Mouse (Mus musculus) cerebellum, postnatal 4 days (tissue): ENCODE results near the gene Pfkp.
A peak's percentile ranks its signal among the peaks of the same experiment; 100 is the strongest.

Experiments
- DNase-seq, 2 experiments: peaks; one replicate each; pipeline ENCODE4 v3.0.0; 2022; ENCODE audit warnings: low spot score in 2 of 2, mixed read lengths in 1 of 2

Pfkp gene

DNA sequence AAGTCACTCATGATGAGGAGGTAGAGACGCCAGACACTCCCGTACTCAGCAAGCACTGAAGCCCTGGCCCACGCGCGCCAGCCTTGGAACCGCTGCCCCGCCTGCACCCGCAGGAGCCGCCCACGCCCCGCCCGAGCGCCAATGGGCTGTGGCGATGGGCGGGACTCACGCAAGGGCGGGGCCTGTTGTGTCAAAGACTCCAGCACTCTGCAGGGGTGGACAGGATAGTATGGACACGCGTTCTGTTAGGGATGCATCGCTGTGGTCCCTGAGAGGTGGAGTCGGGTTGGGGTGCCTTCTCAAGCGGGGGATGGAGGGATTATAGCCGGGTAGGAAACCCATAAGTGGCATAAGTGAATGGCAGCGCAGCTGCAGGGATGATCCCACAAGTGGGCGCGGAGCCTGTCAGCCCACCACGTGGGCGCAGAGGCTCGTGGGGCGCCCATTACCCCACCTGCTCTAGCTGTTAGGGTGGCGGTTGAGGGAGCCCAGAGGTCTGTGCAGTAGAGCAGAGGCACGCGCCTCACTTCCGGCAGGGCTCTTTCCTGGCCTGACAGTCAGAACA lies at the start of gene Pfkp:
Gene Pfkp (minus strand): TSS at position 109 of the 565 bp plus-strand sequence.
- peak; percentile 78 to 83 for DNase-seq

DNA sequence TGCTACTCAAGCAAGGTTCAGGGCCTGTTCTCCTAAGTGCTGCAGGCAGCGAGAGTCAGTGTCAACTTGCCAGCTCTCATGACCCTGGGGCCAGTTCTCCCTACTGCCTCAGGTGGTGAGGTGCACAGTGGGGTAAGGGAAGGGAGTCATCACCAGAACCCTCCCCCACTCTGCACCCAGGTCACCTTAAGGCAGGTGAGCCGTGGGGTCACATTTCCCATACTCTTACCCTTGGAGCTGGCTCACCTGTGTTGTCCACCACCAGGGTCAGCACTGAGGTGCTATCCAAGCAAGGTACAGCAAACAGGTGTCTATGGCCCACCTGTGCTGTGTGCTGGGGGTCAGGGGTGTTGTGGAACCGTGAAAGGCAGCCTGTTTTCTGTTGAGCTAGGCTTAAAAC lies 42.0 kb upstream of the Pfkp start:
- DNase-seq, result no peak

GRCm38 (mm10) chr13:6689962-6690361 lies 41.4 kb upstream of the Pfkp start:
- DNase-seq, result peak in 1 of 2 experiments; percentile 20

DNA sequence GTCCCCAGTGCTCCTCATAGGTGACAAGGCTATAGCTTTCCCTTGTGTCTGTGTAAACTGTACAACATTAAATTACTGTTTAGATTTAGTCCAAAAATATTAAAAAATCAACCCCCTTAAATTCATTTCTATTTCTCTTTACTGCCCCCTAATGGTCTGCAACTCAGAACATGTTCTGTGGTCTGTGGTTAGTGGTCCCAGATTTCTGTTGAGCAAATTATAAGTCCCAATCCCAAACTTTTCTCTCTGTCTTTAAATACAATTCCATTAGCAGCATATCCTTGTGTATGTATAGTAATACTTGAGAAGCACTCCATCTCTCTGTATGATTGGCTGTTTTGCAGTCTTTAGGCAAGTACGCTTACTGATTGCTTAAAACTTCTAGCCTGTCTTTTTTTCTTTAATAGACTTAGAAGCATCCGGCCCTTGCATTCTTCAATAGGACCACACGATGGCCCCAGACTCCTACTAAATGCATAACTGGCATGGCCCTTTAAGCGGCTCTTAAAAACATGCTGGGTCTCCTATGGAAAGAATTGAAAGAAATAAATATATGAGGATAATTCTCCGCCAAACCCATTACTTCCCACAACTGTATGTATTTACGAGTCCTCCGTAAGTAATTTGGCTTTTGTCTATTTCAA lies 40.3 kb upstream of the Pfkp start:
- peak in 1 of 2 experiments; percentile 34 for DNase-seq

DNA sequence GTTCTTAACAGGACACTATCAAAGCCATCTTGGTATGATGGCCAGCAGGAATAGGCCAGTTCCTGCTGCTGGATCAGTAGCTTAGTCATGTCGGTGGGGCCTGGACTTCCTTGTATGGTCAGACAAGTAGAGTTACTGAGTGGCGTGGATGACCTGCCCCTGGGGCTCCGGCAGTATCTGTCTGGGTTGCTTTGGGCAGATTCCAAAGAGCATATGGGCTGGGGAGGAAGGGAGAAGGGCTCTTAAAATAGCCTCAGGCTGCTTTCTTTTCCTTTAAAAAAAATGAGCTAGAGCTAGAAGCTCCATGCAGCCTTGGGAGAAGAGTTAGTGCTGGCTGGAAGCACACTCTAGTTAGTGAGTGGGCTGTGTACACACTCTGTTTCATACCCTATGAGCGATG lies 18.3 kb upstream of the Pfkp start:
- DNase-seq, result no peak

DNA sequence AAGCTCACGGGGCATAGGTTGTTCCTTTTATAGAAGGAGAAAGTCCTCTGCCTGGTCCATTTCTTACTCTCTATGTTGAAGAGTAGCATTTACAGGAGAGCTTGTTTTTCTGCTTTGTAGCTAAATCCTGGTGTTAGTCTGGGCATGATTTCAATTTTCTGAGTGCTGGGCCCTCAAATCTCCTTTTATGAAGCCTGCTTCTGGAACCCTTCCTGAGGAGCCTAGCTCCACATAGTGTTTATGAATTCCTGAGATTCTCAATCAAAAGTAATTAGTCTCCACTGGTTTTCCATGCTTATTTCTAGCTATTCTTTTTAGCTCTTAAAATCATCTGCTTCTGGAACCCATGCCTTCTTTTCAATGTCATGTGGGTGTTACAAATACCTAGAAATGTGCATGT lies 16.9 kb upstream of the Pfkp start:
- no peak for DNase-seq

DNA sequence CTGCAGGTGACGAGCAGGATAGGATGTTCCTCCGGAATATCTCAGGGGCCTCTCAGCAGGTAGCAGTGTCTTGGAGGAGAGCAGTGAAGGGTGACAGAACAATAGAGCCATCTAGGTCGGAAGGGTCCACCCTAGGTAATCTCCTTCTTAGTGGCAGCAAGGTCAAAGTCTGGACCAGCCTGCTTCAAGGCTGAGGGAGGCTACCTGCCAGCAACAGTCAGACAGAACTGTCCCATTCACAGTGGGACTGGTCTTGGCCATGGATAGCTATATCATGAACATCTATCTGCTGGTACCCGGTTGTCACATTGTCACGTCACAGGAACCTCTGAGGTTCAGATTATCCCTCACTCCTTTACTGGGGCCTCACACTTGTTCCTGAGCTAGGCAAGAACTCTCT lies 15.6 kb upstream of the Pfkp start:
- DNase-seq, result no peak

- DNase-seq, result no peak
Observed at GRCm38 (mm10) chr13:6659314-6659713, 10.7 kb upstream of the Pfkp start.

GRCm38 (mm10) chr13:6657300-6657699 lies 8.7 kb upstream of the Pfkp start:
- DNase-seq, result no peak

DNA sequence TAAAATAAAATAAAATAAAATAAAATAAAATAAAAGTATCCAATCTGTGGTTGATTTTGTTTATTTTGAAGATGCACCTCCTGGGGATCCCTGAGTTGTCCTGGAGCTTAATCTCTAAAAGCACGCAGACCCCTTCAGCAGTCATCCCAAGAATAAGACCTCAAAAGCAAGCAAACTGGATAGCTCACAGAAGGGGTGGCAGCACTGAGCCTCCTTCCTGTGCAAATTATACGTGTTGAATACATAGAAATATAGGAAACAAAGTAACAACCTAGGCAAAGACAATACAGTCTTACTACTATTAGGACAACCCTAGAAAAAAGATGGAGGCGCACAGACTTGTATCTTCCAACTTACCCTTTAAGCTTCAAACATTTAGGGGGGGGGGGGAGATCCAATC lies 965 bp upstream of the Pfkp start:
- no peak for DNase-seq

DNA sequence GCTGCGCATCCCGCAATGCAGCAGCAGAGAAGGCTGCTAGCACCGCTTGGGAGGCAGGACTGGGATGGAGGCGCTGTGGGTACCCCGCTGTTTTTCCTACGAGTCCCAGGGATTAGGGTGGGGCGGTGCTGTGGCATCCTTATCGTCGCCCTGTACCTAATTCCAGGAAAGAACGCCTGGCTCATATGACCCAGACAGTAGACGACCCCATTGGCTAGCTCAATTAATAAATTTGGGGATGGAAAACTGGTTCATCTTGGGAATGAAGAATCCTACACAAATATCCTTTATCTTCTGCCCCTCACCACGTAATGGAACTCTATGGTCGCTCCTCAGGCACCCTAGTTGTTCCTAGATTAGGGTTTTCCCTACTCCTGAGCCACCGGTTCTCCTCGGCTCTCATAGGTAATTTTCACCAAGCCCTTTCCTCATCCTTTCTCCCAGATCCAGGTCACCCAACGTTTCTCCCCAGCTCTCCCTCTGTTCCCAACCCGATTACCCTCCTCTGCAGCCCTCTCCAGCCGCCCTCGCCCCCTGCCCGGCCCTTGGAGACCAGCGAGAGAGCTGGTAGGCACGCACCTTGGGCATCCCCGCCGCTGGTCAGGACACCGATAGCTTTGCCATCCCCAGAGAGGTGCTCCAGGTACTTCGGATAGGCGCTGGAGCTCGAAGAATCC lies 447 bp downstream of the Pfkp start:
- DNase-seq, result peak in 1 of 2 experiments; percentile 12

GRCm38 (mm10) chr13:6647067-6647991 lies 1.2 kb downstream of the Pfkp start:
- peak; percentile 38 to 39 for DNase-seq

GRCm38 (mm10) chr13:6646674-6647066 lies 1.9 kb downstream of the Pfkp start:
- DNase-seq, result no peak

GRCm38 (mm10) chr13:6646266-6646665 lies 2.3 kb downstream of the Pfkp start:
- no peak for DNase-seq

GRCm38 (mm10) chr13:6643968-6644367 lies 4.6 kb downstream of the Pfkp start:
- DNase-seq, result no peak

DNA sequence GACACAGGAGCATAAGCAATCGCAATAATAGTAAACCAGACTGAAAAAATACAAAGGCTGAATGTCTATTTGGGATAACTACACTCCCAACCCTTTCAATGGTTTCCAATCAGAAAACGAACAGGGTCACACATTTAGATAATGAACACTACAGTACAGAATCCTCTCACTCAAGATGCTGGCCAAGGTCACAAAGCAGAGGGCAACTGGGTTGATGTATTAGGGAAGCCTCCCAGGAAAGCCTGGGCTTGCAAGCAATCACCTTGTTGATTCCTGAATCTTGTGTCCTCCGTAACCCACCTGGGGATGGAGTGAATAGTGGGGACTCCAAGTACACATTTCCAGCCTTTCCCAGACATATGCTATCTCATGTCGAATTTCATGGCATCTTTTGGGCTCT lies 5.6 kb downstream of the Pfkp start:
- DNase-seq, result no peak

DNA sequence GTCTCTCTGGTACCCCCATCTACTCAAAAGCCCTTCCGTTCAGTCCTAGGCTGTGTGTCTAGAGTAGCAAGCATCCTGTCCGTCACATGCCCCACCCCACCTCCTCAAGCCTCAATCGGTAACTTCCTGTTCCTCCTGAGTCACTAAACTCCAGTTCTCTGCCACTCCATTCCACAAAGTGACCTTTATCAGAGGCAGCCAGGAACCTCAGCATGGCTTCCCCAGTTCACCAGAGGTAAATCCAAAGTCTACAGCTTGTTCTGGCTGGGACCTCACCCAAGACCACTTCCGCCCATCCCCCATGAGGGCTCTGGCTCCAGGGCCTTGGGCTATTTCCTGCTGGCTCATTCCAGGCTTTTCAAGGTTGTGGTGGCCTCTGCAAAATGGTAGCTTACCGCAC lies 6.1 kb downstream of the Pfkp start:
- DNase-seq, result no peak

- no peak for DNase-seq
Observed at GRCm38 (mm10) chr13:6641497-6641896, 7.1 kb downstream of the Pfkp start.

GRCm38 (mm10) chr13:6639507-6640030 lies 9.0 kb downstream of the Pfkp start:
- no peak for DNase-seq

GRCm38 (mm10) chr13:6638976-6639375 lies 9.6 kb downstream of the Pfkp start:
- DNase-seq, result no peak

GRCm38 (mm10) chr13:6638425-6638824 lies 10.2 kb downstream of the Pfkp start:
- no peak for DNase-seq
